Mouse (Mus musculus): ENCODE results near the gene Xylt1.

Gene Xylt1

DNA sequence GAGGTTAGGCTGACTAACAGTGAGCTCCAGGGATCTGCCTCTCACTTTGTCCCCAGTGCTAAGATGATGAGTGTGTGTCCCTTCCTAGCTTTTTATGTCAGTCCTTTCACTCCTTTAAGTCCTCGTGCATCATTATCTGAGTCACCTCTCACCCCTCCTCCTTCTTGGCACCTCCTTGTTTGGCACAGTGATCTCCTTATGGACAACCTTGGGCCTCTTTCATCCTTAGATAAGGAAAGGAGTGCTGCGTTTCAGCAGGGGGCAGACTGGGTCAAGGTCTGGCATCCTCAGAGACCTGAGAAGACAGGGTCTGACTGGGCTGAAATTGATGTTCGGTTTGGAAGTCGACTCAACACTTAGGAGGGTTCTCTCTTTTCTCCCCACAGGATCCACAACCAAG, 94.3 kb downstream of the Xylt1 start:
- DNase-seq (ENCODE audit: low read depth in 1 of 2, low spot score in 2 of 2), result no peak

DNA sequence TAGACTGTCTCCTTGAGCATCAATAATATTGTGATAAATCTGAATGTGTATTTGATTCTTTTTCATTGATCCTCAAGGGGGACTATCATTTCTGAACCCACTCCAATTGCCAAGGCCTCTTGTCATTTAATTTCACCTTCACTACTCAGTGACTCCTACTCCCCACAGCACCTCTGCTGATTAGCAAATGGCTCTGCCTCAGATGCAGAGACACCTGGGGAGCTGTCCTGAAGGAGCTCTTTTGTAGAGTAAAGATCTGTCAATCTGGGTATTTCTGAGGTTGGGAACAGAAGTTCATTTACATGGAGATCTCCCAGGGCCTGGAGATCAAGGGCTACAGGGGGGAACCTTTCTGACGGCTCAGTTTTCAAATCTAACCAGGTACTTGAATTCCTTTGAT, 98.2 kb downstream of the Xylt1 start:
- DNase-seq (ENCODE audit: low read depth in 1 of 2, low spot score in 2 of 2), result no peak

DNA sequence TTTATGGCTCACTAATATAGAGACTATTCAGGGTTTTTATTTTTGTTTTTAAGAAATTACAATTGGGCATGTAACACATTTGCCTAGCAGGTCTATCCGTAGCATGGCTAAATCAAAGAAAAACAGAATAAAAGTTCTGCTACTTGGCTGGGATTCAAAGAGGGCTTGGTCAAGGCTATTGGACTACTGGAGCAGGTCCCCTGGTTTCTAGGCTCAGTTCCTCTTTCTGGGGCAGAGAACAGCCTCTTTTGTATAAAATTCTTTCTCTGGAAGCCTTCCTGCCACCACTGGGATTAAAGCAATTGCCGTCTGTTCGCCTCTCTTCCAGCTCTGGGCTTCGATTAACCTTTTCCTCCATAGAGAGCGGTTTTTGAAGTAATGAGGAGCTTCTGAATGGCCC, 100.1 kb downstream of the Xylt1 start:
- DNase-seq (ENCODE audit: low read depth in 1 of 2, low spot score in 2 of 2), result peak in 1 of 2 experiments; percentile 21

DNA sequence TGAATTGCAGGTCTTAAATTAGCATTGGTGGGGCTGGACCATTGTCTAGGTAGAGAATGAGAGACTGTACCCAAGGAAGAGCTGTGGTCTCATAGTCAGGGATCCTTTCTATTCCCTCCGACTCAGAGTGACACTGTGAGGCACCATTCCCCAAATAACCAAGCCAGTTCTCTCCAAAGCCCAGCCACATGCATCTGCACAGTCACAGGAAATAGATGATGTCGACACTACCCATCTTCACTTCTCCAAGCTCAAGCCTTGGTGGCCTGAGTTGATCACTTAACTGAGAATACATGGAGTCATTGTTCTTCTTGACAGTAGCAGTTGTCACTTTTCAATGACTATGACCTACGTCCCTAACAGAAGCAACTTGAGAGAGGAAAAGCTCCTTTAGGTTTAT, 100.6 kb downstream of the Xylt1 start:
- DNase-seq (ENCODE audit: low read depth in 1 of 2, low spot score in 2 of 2), result peak; percentile 48 to 50

DNA sequence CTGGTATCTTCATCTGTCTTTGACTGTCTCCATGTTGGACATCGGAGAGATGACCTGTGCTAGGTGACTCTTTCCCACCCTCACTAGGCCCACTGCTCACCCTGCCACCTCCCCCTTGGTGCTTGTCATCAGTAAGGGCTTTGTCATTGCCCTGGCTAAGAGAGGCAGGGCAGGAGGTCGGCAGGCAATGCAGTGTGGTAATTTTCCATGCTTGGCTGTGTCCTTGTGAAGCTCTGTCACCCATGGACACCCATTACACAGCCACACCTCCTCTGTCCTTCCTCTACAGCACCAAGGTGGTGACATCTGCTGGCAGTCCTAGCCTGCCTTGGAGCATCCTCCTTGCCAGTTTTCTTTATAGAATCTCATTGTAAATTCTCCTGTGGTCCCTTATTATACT, 101.9 kb downstream of the Xylt1 start:
- DNase-seq (ENCODE audit: low read depth in 1 of 2, low spot score in 2 of 2), result no peak

DNA sequence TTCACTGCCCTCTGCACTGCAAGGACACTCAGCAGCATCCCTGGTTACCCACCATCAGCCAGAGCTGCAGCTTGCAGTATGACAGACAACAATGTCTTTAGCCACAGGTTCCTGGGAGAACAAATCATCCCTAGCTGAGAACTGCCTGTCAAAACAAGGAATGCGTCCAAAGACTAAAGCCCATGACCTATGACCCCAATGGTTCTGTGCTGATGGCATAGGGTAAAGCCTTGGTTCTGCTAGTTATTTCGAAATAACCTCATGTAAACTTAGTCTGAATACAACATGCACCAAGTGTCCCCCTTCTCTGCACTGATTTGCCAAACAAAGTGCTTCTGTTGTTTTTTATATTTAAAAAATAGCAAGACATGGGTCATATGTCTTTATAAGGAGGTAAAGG, 103.8 kb downstream of the Xylt1 start:
- no peak for DNase-seq (ENCODE audit: low read depth in 1 of 2, low spot score in 2 of 2)

DNA sequence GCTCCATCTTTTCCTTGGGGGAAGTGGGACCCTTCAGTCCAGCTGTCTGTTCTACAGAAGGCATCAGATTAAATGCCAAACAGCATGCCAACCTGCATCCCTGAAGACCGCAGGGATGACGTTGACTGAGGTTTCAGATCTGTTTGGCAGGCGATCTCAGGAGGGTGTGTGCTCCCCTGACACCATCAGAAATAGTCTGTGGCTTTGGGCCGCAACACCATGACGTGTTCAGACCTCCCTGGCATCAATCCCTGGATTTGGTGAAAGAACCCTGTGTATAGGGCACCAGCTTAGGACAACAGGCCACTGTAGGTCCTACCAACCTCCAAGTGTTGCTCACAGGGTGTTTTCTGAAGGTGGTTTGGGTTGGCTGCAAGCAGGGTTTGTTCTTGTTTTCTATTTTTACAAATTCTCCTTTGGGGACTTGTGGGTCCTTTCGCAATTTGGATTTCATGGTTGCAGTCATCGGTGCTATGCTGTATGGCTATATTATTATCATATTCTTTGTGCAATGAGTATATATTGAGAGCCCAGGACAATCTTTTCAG, 104.3 kb downstream of the Xylt1 start:
- peak; percentile 70 to 74 for DNase-seq (ENCODE audit: low read depth in 1 of 2, low spot score in 2 of 2)

DNA sequence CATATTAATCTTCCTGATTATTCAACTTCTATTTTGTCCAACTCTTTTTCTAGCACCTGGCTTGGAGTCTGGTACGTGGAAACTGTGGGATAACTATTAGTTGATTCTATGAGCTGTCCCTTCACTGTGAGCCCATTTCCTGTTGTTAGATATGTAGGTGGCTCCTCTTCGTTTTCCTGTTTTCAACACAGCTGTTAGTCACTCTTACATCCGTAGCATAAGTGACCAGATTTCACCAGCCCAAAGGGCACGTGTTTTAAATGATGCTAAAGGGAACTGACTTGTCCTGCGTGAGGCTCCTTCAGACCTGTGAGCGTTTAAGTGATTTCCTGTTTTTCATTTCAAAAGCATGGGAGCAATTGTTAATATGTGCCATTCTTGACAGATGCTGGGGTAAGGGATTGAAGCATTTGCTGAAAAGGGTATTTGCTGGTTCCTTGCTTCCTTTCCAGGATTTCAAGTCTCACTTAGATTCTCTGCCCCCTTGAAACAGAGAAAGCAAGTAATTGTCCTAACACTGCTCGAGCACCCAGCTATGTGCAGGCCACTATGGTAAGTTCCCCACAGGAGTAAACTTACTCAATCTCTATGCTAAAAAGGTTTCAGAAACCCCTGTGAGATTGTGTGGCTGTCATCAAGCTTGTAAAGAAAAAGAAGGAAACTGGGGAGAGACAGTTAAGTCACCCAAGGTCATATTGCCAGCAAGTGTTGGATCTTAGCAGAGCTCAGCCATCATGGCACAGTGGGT, 105.8 kb downstream of the Xylt1 start:
- peak; percentile 67 to 71 for DNase-seq (ENCODE audit: low read depth in 1 of 2, low spot score in 2 of 2)

DNA sequence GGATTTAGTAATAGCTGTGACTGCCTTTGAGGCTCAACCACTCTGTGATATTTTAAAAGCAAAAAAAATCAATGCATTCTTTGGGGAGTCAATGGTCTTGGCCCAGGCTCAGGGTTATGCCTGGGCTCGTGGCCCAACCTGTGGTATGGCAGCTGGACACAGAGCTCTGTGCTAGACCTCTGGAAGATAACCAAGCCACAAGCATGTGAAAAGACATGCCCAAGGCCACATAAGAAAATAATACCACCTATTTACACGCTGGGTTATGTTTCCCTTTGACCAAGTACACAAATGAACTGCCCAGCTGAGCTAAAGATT, 106.4 kb downstream of the Xylt1 start:
- DNase-seq (ENCODE audit: low read depth in 1 of 2, low spot score in 2 of 2), result no peak

DNA sequence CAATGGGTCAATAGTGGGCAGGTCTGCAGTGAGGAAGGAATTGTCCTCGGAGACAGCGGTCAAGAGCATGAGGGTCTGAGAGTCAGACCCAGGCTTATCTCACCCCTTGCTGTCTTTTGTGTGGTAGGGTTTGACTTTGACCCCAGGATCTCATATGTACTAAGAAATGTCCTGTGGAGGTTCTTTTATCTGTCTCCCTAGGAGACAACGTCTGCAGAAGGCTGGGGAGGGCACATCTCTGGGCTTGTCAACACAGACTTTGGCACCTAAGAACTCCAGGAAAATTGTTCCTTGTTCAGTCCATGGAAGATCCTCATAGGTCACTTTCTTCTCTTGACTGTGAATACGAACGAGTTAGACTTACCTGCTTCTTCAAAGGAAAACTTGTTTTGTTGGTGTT, 109.2 kb downstream of the Xylt1 start:
- no peak for DNase-seq (ENCODE audit: low read depth in 1 of 2, low spot score in 2 of 2)

DNA sequence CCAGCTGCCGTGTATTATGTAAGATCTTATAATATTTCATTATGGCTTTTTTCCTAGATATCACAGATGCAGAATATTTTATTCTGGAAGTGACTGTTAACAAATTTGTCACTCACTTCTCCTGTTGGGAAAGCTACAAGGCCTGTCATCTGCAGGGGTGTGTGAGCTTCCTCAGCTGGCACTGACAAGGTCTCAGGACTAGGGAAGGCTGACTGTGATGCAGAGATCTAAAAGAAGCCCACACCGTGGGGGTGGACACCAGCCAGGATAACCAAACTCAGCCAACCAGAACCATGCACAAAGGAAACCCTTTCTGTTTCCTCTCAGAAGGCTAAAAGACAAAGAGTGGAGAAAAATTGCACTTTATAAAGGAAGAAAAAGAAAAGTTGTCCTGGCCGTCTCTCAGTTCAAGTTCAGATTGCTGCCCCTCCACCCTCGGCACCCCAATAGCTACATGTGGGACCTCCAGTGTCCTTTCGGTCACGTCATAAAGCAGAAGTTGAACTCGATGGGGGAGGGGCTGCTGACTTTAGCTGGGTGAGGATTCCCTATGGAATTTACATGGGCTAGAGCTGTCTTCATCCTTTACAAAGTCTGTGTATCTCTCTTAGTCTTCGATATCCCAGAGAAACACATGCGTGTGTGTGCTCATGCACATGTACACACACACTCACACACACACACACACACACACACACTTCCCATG, 109.9 kb downstream of the Xylt1 start:
- DNase-seq (ENCODE audit: low read depth in 1 of 2, low spot score in 2 of 2), result no peak

DNA sequence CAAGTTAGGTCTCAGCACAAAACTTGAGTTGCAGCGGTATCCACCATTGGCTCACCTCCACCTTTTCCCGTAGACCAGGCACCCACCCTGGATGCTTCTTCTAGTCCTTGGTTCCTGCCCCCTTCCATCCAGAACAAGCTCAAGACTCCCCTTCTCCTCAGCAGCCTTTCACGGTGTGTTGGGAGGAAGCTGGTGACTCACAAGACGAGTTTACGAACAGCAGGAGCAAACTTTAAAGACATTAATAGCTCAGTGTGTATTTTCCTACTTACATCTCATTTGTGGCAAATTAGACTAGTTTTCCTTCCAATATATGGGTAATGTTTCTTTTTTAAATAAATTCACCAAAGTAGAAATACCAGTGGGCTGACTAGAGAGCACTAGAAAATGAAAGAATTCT, 110.7 kb downstream of the Xylt1 start:
- no peak for DNase-seq (ENCODE audit: low read depth in 1 of 2, low spot score in 2 of 2)

DNA sequence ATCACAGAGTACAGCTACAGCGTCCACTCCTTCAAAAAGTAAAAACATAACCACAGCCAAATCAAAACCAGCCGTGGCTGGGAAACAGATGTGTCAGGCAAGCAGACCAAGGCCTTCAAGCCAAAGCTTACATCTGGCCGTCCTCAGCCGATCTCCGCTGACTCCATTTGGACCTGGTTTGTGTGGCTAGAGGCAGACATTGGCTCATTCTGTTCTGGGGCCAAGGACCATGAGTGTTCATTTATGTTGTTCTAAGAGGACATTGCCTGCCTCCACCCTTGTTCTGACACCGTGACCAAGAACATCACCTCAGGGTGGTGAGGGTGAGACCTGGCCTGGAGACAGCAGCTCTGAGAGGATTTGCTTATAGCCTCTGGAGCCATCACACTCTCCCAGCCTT, 113.4 kb downstream of the Xylt1 start:
- DNase-seq (ENCODE audit: low read depth in 1 of 2, low spot score in 2 of 2), result no peak

DNA sequence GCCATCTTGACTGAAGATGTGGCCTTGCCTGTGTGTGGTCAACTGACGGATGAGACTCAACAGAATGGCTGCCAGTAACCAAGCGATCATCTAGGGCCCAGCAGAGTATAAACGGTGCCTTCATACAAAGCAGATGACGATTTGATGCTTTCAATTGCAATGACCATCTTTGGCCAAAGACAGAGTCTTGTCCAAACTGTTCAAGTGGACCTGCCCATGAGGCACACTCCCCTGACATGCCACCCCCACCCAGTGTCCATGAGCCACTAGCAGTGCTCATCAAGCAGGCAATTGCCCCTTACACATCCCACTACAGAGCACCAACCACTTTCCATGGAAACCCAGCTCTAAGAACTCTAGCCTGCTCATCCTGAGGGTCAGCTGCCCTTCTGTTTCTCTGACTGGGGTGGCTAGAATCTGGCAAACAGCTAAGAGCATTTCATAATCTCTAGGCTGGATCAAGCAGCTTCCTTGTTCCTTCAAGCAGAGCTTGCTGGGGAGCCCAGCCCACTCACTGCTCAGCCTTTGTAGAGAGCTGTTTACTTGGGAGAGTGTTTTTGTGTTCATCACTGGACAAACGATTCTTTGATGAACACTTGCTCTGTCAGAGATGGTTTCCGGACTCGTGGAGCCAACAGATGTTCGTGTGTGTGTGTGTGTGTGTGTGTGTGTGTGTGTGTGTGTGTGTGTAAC, 114.0 kb downstream of the Xylt1 start:
- DNase-seq (ENCODE audit: low read depth in 1 of 2, low spot score in 2 of 2), result peak; percentile 19 to 26

DNA sequence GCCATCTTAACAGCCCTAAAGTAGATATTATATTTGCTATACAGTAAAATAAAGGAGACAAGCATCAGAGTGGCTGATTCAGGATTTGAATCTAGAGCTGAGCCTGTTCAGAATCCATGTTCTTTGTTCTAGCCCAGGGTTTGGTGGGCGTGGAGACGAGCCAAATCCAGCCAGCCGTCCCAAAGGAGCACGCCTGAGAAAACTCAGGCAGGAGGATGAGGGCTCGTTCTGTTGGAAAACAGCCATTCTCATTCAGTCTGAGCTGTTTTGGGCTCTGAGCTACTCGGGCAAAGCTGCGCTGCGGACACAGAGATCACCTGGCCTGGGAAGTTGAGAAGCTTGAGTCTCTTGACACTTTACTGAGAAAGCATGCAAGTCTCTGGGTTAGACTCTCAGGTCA, 115.0 kb downstream of the Xylt1 start:
- no peak for DNase-seq (ENCODE audit: low read depth in 1 of 2, low spot score in 2 of 2)

DNA sequence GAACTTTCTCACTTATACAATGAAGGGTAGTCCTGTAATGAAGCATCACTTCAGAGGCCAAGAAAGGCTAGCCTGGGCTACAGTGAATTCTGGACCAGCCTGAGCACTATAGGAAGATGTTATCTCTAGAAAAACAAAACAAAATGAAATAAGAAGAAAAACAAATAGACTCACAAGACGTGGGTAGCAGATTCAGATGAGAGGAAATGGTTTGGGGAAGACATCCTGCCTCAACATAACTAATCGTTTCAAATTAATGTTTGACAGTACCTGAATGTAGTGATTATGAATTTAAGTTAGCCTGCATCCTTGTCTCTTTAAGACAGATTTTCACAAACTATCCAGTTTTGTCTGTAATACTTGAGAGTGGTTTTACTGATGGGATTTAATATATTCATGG, 117.4 kb downstream of the Xylt1 start:
- DNase-seq (ENCODE audit: low read depth in 1 of 2, low spot score in 2 of 2), result no peak

DNA sequence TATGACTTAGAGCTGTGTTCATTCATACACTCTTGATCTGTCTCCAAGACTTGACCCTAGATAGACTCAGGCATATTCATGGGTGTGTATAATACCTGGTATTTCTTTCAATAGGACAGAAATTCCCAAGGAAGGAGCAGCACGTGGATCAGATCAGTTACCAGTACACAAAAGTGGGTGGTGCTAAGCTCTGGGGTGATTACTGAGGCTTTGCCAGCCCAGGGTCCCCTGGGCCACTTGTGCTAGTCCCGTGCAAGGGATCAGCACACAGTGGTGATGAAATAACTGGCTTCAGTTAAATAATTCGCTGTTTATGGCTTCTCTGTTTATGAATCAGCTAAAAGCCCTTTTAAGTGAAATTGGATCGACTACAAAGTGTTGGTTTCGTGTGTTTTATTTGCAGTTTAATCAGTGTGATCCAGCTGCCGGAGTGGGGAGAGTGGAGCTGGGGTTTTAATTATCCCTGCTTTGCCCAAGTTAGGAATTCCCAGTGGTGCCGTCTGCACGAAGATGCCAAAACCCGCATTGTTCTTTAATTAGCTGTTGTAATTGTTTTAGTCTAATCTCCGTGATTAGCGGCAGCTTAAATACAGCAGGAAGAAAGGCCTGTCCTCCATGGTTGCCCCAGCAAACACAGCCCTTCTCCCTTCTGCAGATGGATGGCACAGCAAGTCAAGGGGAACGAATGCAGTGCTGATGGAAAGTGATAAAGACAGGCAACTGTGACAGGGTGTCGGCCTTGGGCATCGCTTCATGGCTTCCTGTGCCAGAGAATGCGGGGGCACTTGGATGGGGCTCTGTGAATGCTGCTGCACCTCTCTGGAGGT, 120.8 kb downstream of the Xylt1 start:
- DNase-seq (ENCODE audit: low read depth in 1 of 2, low spot score in 2 of 2), result no peak

DNA sequence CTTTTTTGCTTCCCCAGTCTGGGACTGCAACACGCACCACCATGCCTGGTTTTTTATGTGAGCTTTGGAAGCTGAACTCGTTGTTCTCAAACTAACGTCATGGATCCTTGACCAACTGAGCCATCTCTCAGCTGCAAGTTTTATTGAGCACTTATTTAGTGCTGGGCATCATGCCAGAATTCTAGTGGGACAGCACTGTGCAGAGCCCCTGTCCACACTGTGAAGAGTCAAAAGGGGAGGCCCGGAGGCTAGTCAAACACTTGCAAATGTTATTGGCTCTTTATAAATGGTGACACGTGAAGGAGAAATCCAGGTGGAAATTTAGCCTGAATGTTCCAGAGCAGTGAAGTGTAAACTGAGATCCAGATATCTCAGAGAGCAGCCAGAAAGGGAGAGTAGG, 121.6 kb downstream of the Xylt1 start:
- no peak for DNase-seq (ENCODE audit: low read depth in 1 of 2, low spot score in 2 of 2)

DNA sequence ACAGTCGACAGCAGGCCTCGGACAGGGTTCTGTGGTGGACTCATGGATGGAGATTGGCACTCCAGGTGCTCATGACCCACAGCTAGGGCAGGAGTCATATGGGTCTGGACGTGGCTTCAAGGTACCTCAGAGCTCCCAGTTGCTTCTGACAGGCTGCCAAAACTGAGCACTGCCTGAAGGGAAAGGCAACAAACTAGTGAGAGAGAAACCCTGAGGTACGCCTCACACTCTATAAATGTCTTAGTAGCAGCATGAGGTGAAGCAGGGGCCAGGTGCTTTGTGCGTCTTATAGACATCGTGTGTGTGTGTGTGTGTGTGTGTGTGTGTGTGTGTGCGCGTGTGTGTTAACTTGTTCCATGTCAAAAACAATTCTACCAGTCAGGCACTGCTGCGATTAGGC, 122.9 kb downstream of the Xylt1 start:
- no peak for DNase-seq (ENCODE audit: low read depth in 1 of 2, low spot score in 2 of 2)

DNA sequence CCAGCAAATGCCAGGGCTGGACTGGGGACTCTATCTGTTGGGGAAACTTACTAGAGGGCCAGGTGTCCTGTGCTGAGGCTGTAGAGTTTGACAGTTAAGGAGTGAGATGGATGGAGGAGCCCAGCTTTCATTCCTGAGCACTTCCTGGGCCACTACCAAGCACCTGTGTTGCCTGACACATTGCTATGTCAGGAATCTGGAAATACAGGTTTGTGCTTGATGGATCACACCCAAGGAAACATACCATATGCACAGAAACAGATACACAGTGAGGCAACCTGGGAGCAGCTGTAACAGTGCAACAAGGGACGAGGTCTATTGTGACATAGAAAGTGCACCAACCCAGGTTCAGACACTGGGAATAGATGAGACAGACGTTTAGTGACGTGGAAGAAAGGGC, 125.0 kb downstream of the Xylt1 start:
- no peak for DNase-seq (ENCODE audit: low read depth in 1 of 2, low spot score in 2 of 2)

DNA sequence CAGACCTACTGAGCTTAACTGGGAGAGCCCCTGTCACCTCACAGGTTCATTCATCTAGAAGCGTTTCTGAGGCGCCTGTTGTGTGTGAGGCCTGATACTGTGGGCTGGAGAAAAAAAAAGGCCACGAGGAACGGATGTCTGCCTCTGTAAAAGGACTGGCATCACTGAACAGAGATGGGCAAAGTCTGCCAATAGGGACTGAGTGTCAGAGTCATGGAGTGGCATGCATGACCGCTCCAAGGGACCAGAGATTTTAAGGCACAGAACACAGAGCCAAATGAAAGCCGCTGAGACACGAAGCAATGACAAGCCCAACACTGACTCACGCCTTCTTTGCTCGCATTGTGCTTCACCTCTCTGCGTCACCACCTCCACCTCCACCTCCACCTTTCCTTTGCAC, 126.6 kb downstream of the Xylt1 start:
- no peak for DNase-seq (ENCODE audit: low read depth in 1 of 2, low spot score in 2 of 2)

Measured in monocyte, adult 2 months (primary cell).